Mouse (Mus musculus) v-Abl transformed pro-B cells (cell line): Measurements from ENCODE around the gene Gm6096.

Experiments used
- in situ Hi-C, 2 experiments: fragments of 400-800 bp; cut with MboI; formaldehyde crosslinking; loops; one replicate each; pipeline ENCODE4 v1.15.1; 2025; ENCODE audit not compliant: unreplicated experiment in 2 of 2

Gene Gm6096

DNA sequence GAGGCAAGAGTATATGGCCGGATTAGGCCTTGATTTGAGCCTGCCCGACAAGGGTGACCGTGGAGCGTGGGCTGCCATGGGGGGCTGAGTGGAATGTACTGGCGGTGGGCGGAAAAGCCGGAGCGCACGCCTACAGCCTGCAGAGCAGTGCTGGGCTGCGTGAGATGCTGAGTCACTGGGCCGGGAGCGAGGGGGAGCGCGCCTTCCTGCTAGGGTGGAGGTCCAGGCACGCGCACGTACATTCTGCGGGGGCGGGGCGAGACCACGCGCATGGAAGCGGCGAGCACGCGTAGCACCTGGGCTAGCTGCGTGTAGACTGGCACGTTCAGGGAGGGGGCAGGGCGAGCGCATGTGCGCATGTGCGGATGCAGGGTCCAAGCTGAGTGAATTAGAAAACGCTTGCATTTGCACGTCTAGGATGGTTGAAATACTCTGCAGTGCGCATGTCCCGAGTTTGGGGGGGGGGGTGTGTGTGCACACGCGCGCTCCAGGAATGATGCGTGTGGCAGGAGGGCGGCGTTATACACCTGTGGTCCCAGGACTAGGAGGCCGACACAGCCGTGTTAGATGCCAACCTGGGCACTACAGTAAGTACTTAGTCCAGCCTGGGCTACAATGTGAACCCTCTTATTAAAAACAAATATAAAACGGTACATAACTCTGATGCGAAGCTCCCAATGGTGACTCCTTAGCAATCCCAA, 16.8 kb upstream of the Gm6096 start:
- in situ Hi-C loops = loop anchor here (10.0 to 25.0 kb wide), 2 partner anchors 1353 to 1571 kb away; partner anchors contain the start of genes Ankrd27 (in 1 of the 2), Rgs9bp (in 1 of the 2) and Zfp507 (in 1 of the 2)

DNA sequence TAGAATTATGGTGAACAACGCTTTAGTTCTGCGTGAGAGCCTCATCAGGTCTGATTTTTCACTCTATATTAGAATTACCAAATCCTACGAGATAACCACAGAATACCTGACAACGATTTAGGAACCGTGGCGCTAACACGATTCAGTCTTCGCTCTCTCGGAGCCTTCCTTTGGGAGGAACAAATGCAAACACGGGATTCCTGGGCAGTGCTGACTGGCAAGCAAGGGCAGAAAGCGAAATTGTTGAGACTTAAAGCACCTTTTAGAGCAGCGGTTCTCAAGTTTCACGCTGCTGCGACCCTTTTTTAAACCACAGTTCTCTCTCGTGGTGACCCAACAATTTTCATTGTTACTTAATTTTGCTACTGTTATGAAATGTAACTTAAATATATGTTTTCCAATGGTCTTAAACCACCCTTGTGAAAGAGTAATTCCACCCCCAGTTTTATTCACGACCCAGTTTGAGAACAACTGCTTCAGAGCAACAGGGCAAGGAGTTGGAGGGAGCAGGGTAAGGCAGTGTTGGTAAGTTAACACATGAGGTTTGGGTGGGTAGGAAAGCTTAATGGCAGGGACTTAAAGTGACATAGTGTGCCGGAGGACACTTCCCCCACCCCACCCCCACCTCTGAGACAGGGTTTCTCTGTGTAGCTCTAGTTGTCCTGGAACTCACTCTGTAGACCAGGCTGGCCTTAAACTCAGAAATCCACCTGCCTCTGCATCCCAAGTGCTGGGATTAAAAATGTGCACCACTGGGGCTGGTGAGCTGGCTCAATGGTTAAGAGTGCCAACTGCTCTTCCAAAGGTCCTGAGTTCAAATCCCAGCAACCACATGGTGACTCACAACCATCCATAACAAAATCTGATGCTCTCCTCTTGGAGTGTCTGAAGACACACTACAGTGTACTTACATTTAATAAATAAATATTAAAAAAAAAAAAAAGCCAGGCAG, 16.0 kb upstream of the Gm6096 start:
- in situ Hi-C loops = loop anchor here (10.0 to 25.0 kb wide), 2 partner anchors 1352 to 1570 kb away; partner anchors contain the start of genes Ankrd27 (in 1 of the 2), Rgs9bp (in 1 of the 2) and Zfp507 (in 1 of the 2)

DNA sequence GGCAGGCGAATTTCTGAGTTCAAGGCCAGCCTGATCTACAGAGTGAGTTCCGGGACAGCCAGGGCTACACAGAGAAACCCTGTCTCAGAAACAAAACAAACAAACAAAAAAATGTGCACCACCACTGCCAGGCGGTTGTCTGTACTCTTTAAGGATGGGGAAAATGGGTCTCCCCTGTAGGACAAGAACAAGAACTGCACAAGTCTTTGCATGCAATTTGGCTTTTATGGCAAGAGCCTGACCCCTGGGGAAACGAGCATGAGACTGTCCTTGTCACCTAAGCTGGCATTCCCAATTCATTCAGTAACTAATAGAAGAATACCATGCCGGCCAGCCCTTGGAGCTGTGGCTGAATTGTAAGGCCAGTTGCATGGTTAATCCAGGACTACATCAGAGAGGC, 15.2 kb upstream of the Gm6096 start:
- in situ Hi-C loops = loop anchor here (10.0 to 25.0 kb wide), 2 partner anchors 1352 to 1569 kb away; partner anchors contain the start of genes Ankrd27 (in 1 of the 2), Rgs9bp (in 1 of the 2) and Zfp507 (in 1 of the 2)

DNA sequence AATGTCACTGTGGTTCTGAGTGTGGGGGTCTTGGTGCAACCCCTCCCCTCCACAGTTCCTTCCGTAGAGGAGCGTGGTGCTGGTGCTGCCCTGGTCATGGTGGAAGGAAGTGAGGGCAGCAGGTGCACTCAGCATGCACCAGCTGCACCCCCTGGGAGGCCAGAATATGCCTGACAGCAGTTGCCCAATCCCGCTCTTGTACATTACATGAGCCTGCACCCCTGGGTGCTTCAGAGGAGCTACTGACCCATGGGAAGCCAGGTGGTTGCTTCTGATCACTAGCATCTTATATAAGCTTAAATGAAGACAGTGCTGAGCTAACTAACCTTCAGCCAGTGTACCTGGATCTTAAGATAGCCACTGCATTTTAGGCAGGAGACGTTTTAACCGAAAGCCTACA, 12.8 kb upstream of the Gm6096 start:
- in situ Hi-C loops = loop anchor here (10.0 to 25.0 kb wide), 2 partner anchors 1349 to 1567 kb away; partner anchors contain the start of genes Ankrd27 (in 1 of the 2), Rgs9bp (in 1 of the 2) and Zfp507 (in 1 of the 2)

DNA sequence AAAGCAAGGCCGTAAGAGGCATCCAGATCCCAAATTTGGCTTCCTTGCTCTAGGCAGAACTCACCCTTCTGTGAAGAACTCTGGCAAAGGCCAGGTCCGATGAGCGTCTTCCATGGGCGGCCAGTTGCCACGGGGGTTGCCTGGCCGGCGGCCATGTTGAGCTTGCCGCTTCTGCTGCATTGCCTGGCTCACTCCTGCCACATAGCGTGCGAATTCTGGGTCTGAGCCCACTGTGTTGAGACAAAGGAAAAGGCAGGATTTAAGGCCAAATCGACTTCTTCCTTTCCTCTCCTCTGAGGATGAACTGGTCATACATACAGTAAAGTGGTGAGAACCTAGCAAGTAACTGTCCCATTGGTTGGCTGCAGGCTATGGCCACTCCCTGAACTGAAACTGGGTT, 8.7 kb upstream of the Gm6096 start:
- in situ Hi-C loops = loop anchor here in 1 of 2 experiments (25.0 kb wide), 1 partner anchor 1345 kb away; the partner anchor contains the start of genes Ankrd27 and Rgs9bp

DNA sequence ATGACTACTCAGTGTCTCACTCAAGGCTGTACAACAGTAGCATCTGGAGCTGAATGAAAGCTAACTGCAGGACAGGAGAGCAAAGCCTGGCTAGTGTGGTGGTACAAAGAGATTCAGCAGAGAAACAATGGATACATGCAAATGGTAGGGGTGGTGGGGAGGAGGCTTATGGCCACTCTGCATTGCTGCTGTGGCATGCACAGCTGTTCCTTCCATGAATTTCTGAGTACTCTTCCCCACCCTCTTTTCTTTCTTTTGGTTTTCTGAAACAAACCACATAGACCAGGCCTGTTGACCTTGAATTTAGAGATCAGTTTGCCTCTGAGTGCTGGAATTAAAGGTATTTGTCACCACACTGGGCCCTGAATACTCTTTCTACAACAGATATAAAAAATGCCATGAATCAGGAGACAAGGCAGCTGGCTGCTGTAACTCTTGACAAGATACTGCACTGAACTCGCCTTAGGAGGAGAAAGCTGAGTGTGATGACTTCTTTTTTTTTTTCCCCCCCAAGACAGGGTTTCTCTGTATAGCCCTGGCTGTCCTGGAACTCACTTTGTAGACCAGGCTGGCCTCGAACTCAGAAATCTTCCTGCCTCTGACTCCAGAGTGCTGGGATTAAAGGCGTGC, 3.9 kb upstream of the Gm6096 start:
- in situ Hi-C loops = loop anchor here in 1 of 2 experiments (25.0 kb wide), 1 partner anchor 1340 kb away; the partner anchor contains the start of genes Ankrd27 and Rgs9bp

DNA sequence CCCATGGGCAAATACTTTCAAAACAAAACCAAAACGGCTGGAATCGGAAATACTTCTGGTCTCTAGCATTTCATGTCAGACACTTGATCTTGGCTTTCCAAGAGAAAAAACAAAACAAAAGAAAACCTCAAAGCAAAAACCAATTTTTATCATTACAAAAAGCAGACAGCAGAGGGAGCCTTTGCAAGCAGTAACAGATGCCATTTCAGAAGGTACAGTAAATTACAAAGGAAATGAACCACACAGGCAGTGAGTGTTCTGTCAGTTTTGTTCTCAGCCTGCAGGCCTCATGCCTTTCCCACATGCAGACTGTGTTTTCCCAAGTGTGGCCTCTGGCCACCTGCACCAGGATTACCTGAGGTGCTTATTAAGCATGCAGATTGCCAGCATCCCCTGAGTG, 1.2 kb downstream of the Gm6096 start:
- in situ Hi-C loops = loop anchor here (5.0 to 25.0 kb wide), 4 partner anchors 55 to 785 kb away; partner anchors contain the start of gene Kctd15 (in 2 of the 2)

DNA sequence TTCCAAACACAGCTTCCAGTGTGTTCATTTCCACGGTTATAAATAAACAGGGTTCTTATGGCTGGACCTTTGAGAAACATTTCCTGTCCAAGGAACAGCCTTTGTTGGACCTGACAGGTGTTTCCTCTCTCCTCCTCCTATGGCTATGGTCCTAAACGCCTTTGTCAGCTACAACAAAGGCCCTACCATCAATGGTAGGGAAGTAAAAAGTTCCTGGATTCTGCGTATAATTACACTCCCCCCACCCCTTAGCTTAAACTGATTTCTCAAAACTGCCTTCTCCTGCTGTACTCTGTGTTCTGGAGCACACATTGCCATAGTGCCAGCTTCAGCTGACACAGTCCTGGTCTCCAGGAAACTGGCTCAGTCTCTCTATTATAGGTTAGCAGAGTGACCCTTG, 4.3 kb downstream of the Gm6096 start:
- in situ Hi-C loops = loop anchor here (25.0 kb wide), 2 partner anchors 407 to 782 kb away; partner anchors contain the start of gene Kctd15 (in 2 of the 2)

DNA sequence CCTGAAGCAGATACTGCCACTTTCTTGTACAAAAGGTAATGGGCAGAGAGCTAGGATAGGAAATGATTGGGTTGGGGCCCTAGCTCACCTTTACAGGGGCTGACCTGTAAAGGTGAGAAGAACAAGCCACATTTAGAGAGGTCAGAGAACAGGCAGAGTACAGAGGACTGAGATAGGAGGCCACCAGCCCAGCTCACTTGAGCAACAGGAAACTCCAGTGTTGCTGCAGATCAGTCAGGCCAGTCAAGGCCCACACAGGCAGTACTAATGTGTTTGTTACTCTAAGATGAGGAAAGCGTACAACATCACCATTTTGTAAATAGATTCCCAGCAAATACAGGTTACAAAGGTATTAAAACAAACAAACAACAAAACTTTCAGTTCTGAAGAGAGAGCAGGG, 5.1 kb downstream of the Gm6096 start:
- in situ Hi-C loops = loop anchor here (25.0 kb wide), 2 partner anchors 406 to 781 kb away; partner anchors contain the start of gene Kctd15 (in 2 of the 2)

DNA sequence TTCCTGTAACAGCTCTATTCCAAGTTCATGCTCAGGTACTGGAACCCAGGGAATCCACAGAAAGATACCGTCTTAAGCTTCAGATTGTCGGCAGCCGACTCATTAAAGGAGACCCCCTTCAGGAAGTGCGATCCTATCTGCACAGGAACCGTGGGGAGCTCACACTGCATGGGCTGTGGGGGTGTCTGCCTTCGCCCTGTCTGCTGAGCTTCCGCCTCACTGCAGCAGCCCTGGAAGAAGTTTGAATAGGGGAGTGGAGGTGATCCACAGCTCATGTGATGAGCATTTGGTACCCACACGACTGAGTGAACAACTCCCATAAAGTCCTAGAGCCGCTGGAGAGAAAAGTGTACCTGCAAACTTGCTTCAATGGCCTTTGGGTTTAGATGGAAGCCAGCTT, 6.4 kb downstream of the Gm6096 start:
- in situ Hi-C loops = loop anchor here (25.0 kb wide), 2 partner anchors 405 to 780 kb away; partner anchors contain the start of gene Kctd15 (in 2 of the 2)

DNA sequence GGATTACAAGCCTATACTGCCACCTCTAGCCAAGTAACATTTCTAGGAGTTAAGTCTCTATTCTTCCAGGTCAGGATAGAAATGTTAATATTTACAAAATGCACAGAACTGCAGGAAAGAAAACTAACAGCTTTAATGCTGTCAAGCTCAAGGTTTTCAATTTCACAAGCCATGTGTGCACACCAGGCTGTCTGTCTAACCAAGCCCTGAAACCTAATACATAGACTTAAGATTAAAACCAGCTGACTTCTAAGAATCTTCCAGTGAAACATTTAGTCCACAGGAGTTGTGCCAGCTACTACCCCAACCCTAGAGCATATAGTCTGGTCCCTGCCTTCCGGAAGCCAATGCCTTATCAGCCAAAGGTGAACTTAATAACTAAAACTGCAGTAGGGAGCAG, 7.6 kb downstream of the Gm6096 start:
- in situ Hi-C loops = loop anchor here (25.0 kb wide), 2 partner anchors 404 to 779 kb away; partner anchors contain the start of gene Kctd15 (in 2 of the 2)

DNA sequence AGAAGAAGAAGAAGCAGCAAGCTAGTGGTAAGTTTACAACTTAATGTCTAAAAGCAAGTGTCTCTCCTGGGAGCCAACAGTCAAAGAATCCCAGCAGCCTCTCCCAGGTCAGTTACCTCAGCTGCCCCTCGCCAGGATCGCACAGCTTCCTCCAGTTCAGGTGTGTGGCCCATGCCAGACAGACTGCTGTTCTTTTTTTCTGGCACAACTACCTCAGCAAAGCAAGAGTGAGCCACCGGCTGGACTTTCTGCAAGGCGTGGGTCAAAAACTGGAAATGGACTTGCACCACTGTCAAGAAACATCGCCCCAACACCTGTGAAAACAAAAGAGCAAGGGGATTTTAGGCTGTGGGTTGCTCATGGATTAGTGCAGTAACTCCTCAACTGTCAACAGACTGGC, 12.6 kb downstream of the Gm6096 start:
- in situ Hi-C loops = loop anchor here (25.0 kb wide), 2 partner anchors 399 to 774 kb away; partner anchors contain the start of gene Kctd15 (in 2 of the 2)

DNA sequence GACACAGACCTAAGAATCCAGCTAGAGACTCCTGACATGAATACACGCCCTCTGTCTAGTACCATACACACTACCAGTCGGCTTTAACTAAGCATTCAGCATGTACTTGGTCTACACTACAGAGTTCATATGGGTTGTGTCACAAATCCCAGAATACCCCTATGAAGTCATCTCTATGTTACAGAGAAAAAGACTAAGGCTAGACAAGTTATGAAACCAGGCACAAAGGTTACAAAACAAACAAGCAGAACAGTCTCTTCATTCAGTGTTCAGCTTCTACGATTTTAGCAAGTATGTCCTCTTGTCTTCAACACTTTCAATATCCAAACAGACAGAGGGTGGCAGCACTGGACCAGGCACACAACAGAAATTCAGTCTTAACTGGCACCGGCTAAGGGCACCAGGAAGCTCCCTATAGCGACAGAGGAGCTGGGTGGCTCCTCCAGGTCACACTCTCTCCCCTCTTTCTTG, 15.1 kb downstream of the Gm6096 start:
- in situ Hi-C loops = loop anchor here (25.0 kb wide), 2 partner anchors 396 to 771 kb away; partner anchors contain the start of gene Kctd15 (in 2 of the 2)

DNA sequence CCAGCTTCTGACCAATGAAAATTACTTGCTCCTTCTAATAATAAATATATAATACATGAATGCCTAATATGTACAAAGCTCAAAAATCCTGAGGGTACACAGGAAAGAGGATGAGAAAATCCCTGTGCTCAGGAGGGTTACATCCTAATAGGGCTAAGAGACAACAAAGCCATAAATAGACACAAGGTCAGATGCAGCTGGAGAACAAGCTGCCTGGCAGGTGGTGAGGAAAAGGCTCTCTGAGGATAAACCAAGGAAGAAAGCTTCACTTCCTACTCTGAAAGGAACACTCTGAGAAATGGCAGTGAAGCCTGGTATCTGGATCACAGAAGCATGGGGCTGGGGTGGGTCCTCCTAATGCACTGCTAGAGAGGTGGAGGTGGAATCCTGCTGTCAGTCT, 15.6 kb downstream of the Gm6096 start:
- in situ Hi-C loops = loop anchor here (25.0 kb wide), 2 partner anchors 396 to 771 kb away; partner anchors contain the start of gene Kctd15 (in 2 of the 2)

DNA sequence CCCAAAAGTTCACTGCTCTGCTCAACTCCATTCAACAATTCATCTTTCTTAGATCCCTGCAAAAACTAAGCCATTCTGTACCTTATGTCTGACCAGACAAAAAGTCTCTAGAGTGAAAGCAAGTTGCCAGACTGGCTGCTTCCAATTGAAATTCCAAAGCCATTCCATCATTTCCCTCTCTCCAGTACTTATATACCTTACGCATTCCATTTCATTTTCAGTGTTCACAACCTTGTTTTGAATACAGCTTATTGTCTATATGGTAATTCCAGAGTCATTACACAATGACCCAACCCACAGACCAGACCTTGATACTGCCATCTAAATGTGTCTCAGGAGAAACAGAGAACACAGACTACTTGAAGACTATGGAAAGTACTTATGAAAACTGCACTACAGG, 17.6 kb downstream of the Gm6096 start:
- in situ Hi-C loops = loop anchor here (25.0 kb wide), 2 partner anchors 394 to 769 kb away; partner anchors contain the start of gene Kctd15 (in 2 of the 2)

DNA sequence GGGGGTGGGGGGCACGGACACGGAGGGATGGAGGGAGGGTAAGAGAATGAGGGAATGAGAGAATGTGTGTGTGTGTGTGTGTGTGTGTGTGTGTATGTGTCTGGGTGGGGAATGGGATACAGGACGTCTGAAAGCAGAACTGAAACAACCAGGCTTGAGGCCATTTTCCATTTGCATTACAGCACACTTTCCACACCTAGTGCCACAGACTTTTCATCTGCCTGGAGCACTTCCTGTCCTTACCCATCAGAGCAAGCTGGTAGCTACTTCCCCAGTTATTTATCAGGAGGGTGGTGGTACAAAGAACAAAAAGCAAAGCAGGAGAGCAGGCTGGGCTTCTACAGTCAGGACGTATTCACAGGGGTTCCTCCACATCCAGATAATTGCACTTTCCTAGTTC, 21.6 kb downstream of the Gm6096 start:
- in situ Hi-C loops = loop anchor here (25.0 kb wide), 2 partner anchors 390 to 765 kb away; partner anchors contain the start of gene Kctd15 (in 2 of the 2)

DNA sequence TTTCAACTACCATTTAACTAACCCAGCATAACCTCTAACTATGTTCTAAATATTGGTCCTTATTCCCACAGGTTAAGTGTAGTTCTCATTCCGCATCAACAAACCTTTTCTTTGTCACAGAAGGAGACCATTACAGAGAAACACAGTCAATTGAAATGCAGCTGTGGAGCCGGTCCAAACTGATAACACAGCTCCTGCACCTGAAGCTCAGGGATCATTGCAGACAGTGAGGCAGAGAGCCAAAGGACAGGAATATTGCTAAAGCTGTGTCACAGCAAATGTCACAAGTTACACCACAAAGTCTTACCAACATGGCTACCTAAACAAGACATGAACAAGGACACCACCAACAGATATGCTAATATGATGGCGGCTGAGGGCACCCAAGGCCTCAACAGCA, 25.2 kb downstream of the Gm6096 start:
- in situ Hi-C loops = no loop called here

DNA sequence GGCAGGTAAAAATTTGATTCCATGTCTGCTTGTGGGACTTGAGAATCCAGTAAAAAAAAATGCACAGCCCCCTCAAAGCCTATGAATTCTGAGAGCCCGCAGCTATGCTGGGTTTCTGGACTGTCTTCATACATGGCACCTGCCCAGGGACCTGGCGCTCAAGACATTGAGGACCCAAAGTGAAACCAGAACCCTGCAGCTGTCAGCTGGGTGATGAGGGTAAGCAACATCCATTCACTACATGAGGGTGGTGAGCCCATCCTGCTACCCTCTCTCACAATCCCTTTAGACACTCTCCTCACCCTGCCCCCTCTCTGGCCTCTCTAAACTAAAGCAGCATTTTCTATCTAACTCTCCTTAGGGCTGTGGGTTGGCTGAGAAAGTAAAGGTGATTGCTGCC, 26.8 kb downstream of the Gm6096 start:
- in situ Hi-C loops = no loop called here

DNA sequence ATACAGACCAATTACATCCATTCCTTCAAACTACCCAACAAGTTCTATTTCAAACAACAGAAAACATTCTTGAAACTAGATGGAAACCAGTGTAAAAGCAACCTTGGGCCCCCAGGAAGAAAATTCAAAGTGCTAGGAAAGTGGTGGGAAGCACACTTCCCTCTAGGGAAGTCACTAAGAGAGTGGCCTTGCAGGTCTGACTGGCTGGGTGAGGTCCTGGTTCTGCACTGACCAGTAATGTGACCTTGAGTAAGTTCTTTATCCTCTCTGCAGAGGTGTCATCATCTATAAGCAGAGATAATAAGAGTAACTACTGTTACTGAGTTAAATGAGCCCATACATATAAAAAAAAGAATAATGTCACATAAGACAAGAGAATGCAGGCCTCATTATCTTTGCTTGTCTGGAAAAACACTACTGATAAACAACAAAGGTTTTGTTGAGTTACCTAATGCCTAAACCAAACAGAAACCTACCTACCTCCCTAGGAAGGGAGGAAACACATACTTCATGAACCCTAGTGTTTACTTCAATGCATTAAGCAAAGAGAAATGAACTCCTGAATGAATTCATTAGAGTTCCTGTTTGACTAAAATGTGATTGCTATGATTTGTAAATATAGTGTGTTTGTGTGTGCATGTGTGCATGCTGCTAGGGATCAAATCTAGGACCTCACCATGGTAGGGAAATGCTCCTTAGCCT, 39.8 kb downstream of the Gm6096 start:
- in situ Hi-C loops = no loop called here
